Mouse (Mus musculus): Measurements from ENCODE around the gene Ubr3. TPM values are rescaled to one million over a fixed set of nuclear protein-coding genes. Genes with fewer than 3 reads are reported as not detected.

Ubr3 gene
- total RNA-seq, 1 experiment = 64.3 TPM

DNA sequence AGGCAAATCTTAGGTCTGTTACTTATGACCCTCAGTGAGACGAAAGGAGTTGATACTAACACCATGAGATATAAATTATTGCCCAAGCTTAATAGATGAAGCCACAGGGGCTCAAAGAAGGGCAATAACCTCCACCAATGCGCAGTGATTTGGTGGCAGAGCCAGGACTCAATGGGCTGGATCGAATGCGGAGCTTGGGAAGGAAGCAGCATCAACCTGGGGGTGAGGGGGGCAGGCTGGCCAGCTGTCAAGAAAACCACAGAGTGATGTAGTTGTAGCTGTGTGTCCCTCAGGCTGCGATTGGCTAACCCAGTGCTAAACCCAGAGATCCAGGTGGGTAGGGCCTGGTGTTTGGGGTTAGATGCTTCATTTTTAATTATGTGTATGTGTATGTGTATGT lies 137.8 kb downstream of the Ubr3 start:
- no peaks in the 10 kb centered on the region for H3K36me3 ChIP-seq (ENCODE audit: control insufficient read depth, insufficient read depth, low read length, poor library complexity, severe bottlenecking)
- DNase-seq (ENCODE audit: low read depth, low spot score) = no peak
- H3K9me3 ChIP-seq (ENCODE audit: control insufficient read depth, insufficient read depth, low read depth, low read length) = no peaks in the 10 kb centered on the region
- no peak overlapping the region for H3K27ac ChIP-seq (ENCODE audit: insufficient read depth, low read depth, low read length, poor library complexity, severe bottlenecking)
- H3K4me3 ChIP-seq (ENCODE audit: insufficient read depth in 1 of 2, low read depth in 1 of 2, low read length in 2 of 2, poor library complexity in 1 of 2, severe bottlenecking in 1 of 2) = no peak overlapping the region
- TF ChIP-seq MAFK (IDR thresholded peaks at IDR 0.05; ENCODE audit: insufficient read depth, low read depth, low read length) = no peak
- no peak for TF ChIP-seq HCFC1 (IDR thresholded peaks at IDR 0.05; ENCODE audit: borderline replicate concordance, insufficient read depth, low read length)
- TF ChIP-seq ZC3H11A (IDR thresholded peaks at IDR 0.05; ENCODE audit: borderline replicate concordance, low read depth, low read length) = no peak
- TF ChIP-seq CHD2 (IDR thresholded peaks at IDR 0.05; ENCODE audit: low read depth, low read length) = no peak
- no peak for TF ChIP-seq ZNF384 (IDR thresholded peaks at IDR 0.05; ENCODE audit: low read depth, low read length)
- in situ Hi-C loops (cut with MboI; ENCODE audit: low sequenced_read_pairs in 2 of 2, unreplicated experiment in 2 of 2) = no loop called here
- peaks cover 0 to 2% of the 10 kb centered on the region in 2 experiments; a peak in 1 of 4 replicates for H3K4me1 ChIP-seq (ENCODE audit: control insufficient read depth in 2 of 2, insufficient read depth in 2 of 2, low read length in 2 of 2, poor library complexity in 1 of 2)
- H3K9ac ChIP-seq (ENCODE audit: insufficient read depth, low read depth, low read length, poor library complexity, severe bottlenecking) = no peak overlapping the region

DNA sequence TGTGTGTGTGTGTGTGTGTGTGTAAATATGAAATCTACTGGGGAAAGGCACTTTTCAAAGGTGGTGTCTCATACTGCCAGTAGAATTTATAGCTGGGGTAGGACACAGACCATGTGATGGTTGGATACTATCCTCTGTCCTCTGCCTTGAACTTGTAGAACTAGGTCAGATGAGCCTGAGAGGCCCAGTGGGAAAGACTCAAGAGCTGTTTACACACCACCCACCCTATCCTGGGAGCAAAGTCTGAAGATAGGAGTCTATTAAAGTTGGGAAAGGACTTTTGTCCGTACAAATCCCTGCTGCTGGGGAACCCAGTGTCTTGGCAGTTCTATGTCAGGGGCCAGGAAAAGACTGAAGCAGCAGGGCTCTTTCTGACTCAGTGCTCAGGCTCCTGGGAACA lies 138.3 kb downstream of the Ubr3 start:
- H3K36me3 ChIP-seq (ENCODE audit: control insufficient read depth, insufficient read depth, low read length, poor library complexity, severe bottlenecking) = no peaks in the 10 kb centered on the region
- H3K4me1 ChIP-seq (ENCODE audit: control insufficient read depth in 2 of 2, insufficient read depth in 2 of 2, low read length in 2 of 2, poor library complexity in 1 of 2) = peaks cover 0 to 2% of the 10 kb centered on the region in 2 experiments; a peak in 1 of 4 replicates
- no peak overlapping the region for H3K9ac ChIP-seq (ENCODE audit: insufficient read depth, low read depth, low read length, poor library complexity, severe bottlenecking)
- TF ChIP-seq HCFC1 (IDR thresholded peaks at IDR 0.05; ENCODE audit: borderline replicate concordance, insufficient read depth, low read length) = no peak
- no peak for TF ChIP-seq CHD2 (IDR thresholded peaks at IDR 0.05; ENCODE audit: low read depth, low read length)
- no peak for TF ChIP-seq MAFK (IDR thresholded peaks at IDR 0.05; ENCODE audit: insufficient read depth, low read depth, low read length)
- TF ChIP-seq ZC3H11A (IDR thresholded peaks at IDR 0.05; ENCODE audit: borderline replicate concordance, low read depth, low read length) = no peak
- no peak for TF ChIP-seq ZNF384 (IDR thresholded peaks at IDR 0.05; ENCODE audit: low read depth, low read length)
- H3K27ac ChIP-seq (ENCODE audit: insufficient read depth, low read depth, low read length, poor library complexity, severe bottlenecking) = no peak overlapping the region
- no peak overlapping the region for H3K4me3 ChIP-seq (ENCODE audit: insufficient read depth in 1 of 2, low read depth in 1 of 2, low read length in 2 of 2, poor library complexity in 1 of 2, severe bottlenecking in 1 of 2)
- in situ Hi-C loops (cut with MboI; ENCODE audit: low sequenced_read_pairs in 2 of 2, unreplicated experiment in 2 of 2) = no loop called here
- no peaks in the 10 kb centered on the region for H3K9me3 ChIP-seq (ENCODE audit: control insufficient read depth, insufficient read depth, low read depth, low read length)
- no peak for DNase-seq (ENCODE audit: low read depth, low spot score)

DNA sequence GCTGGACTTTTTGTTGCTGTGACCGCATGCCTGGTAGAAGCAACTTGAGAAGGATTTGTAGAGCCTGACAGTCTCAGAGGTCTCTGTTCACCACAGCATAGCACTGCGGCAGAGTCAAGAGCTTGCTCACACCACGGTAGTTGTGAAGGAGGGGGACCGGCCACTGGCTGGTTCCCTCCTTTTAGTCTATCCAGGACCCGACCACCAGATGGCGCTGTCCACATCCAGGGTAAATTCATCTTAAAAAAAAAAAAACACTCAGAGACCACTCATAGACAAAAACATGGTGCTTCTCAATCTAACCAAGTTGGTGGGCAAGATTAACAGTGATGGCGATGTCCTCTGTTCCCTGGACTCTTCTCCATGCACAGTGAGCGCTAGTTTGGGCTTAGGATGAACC lies 140.2 kb downstream of the Ubr3 start:
- Histone ChIP-seq H3K4me3 (ENCODE audit: insufficient read depth in 1 of 2, low read depth in 1 of 2, low read length in 2 of 2, poor library complexity in 1 of 2, severe bottlenecking in 1 of 2) (no peak overlapping the region), H3K36me3 (ENCODE audit: control insufficient read depth, insufficient read depth, low read length, poor library complexity, severe bottlenecking) (no peaks in the 10 kb centered on the region), H3K27ac (ENCODE audit: insufficient read depth, low read depth, low read length, poor library complexity, severe bottlenecking) (no peak overlapping the region), H3K9ac (ENCODE audit: insufficient read depth, low read depth, low read length, poor library complexity, severe bottlenecking) (no peak overlapping the region), H3K9me3 (ENCODE audit: control insufficient read depth, insufficient read depth, low read depth, low read length) (no peaks in the 10 kb centered on the region), H3K4me1 (ENCODE audit: control insufficient read depth in 2 of 2, insufficient read depth in 2 of 2, low read length in 2 of 2, poor library complexity in 1 of 2) (peaks cover 0 to 2% of the 10 kb centered on the region in 2 experiments; a peak in 1 of 4 replicates)
- TF ChIP-seq ZC3H11A (IDR thresholded peaks at IDR 0.05; ENCODE audit: borderline replicate concordance, low read depth, low read length) (no peak), HCFC1 (IDR thresholded peaks at IDR 0.05; ENCODE audit: borderline replicate concordance, insufficient read depth, low read length) (no peak), CHD2 (IDR thresholded peaks at IDR 0.05; ENCODE audit: low read depth, low read length) (no peak), MAFK (IDR thresholded peaks at IDR 0.05; ENCODE audit: insufficient read depth, low read depth, low read length) (no peak), ZNF384 (IDR thresholded peaks at IDR 0.05; ENCODE audit: low read depth, low read length) (peak; percentile 99)
- in situ Hi-C loops (cut with MboI; ENCODE audit: low sequenced_read_pairs in 2 of 2, unreplicated experiment in 2 of 2) = no loop called here
- DNase-seq (ENCODE audit: low read depth, low spot score) = peak; percentile 45

DNA sequence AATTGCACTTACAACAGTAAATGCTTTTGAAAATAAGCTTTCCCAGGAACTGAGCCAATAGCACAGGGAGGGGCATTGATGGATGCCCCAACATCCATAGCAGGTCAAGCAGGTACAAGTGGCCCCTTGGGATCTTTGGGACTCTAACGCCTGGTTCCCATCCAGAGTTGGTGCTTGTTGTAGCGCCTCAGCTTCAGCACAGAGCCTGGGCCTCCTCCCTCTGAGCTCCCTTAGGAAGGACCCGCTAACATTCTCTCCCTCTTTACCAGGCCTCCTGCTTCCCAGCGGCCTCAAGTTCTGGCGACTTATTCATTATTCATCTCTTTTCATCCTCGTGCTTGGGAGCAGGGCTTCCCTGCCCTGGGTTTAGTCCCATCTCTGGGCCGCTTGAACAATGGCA lies 141.7 kb downstream of the Ubr3 start, which contains the start of gene Myo3b:
Myo3b (plus strand) TSS at position 375 of the 400 bp plus-strand sequence.
- TF ChIP-seq CHD2 (IDR thresholded peaks at IDR 0.05; ENCODE audit: low read depth, low read length) (no peak), HCFC1 (IDR thresholded peaks at IDR 0.05; ENCODE audit: borderline replicate concordance, insufficient read depth, low read length) (no peak), MAFK (IDR thresholded peaks at IDR 0.05; ENCODE audit: insufficient read depth, low read depth, low read length) (no peak), ZNF384 (IDR thresholded peaks at IDR 0.05; ENCODE audit: low read depth, low read length) (no peak), ZC3H11A (IDR thresholded peaks at IDR 0.05; ENCODE audit: borderline replicate concordance, low read depth, low read length) (no peak)
- H3K27ac ChIP-seq (ENCODE audit: insufficient read depth, low read depth, low read length, poor library complexity, severe bottlenecking) = no peak within 1 kb of the TSS
- H3K36me3 ChIP-seq (ENCODE audit: control insufficient read depth, insufficient read depth, low read length, poor library complexity, severe bottlenecking) = no peaks in the 10 kb centered on the region
- H3K9ac ChIP-seq (ENCODE audit: insufficient read depth, low read depth, low read length, poor library complexity, severe bottlenecking) = peak within 1 kb of the TSS; percentile 2; the same call in 1 of the 2 replicates
- no peak for DNase-seq (ENCODE audit: low read depth, low spot score)
- in situ Hi-C loops (cut with MboI; ENCODE audit: low sequenced_read_pairs in 2 of 2, unreplicated experiment in 2 of 2) = no loop called here
- peak within 1 kb of the TSS; percentile 1 to 20; a peak in 2 of 4 replicates for H3K4me3 ChIP-seq (ENCODE audit: insufficient read depth in 1 of 2, low read depth in 1 of 2, low read length in 2 of 2, poor library complexity in 1 of 2, severe bottlenecking in 1 of 2)
- peaks cover 0 to 2% of the 10 kb centered on the region in 2 experiments; a peak in 1 of 4 replicates for H3K4me1 ChIP-seq (ENCODE audit: control insufficient read depth in 2 of 2, insufficient read depth in 2 of 2, low read length in 2 of 2, poor library complexity in 1 of 2)
- no peaks in the 10 kb centered on the region for H3K9me3 ChIP-seq (ENCODE audit: control insufficient read depth, insufficient read depth, low read depth, low read length)
